Mouse (Mus musculus): ENCODE measurements around the gene Exph5.

DNA sequence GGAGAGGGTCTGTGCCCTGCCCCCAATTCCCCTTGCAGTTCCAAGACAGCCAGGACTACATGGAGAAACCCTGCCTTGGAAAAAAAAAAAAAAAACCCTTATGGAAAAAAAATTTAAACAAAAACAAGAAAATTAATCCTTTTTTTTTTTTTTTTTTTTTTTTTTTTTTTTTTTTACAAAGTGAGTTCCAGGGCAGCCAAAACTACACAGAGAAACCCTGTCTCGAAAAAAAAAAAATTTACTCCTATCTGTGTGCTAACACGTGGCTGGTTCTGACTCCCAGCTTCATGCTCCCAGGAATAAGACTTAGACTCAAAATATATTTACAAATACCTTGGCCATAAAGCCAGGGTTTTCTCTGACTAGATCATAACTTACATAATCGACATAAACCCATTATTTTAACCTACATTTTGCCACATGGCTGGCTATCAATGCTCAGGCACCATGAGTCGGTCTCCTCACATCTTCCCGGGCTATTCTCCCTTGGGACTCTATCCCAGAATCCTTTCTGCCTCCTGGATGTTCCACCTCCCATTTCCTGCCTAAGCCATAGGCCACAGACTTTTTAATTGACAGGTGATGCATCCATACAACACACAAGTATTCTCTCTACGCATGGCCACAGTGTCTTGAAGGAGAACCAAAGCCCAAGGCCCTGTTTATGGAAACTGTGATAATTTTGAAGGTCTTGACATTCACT, 102.7 kb downstream of the Exph5 start:
- TF ChIP-seq CTCF (conservative IDR thresholded peaks at IDR 0.05; ENCODE audit: low read length) (no peak), POU5F1 (IDR thresholded peaks at IDR 0.05; ENCODE audit: borderline replicate concordance, low read length) (no peak), NANOG (IDR thresholded peaks at IDR 0.05; ENCODE audit: borderline replicate concordance, low read length) (no peak)

Measured in E14TG2a.4 (cell line).